Mouse (Mus musculus): ENCODE measurements around the gene Ror2. TPM values are rescaled to one million over a fixed set of nuclear protein-coding genes. Genes with fewer than 3 reads are reported as not detected.

The Ror2 gene
- polyA plus RNA-seq, 1 experiment from 2014 or later, result 18.2 TPM

DNA sequence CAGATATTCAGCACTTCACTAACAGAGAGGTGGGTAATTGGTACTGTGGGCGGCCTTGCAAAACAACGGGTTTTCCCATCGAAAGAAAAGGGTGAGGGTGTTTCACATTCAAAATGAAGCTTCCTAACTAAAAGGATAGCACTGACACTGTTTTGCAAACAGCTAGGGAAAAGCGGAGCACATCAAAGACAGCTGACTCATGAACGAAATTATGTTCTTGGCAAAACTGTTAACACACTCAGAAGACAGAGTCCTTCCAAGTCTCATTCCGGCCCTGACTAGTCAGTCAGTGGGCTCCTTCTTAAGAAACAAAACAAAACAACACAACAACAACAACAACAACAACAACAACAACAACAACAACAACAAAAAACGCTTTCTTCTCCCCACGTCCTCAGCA is 10.1 kb downstream of the Ror2 start:
- Histone ChIP-seq H3K27ac (ENCODE audit: low read depth) (no peak overlapping the region), H3K4me3 (ENCODE audit: low read depth, low read length) (no peak overlapping the region), H3K4me2 (no peak overlapping the region; the same call in 1 of the 2 replicates), H3K36me3 (ENCODE audit: insufficient read depth) (no peaks in the 10 kb centered on the region), H3K9ac (no peak overlapping the region), H3K9me3 (ENCODE audit: low read depth, low read length) (no peaks in the 10 kb centered on the region), H3K27me3 (ENCODE audit: insufficient read depth, low read length) (no peaks in the 10 kb centered on the region), H3K4me1 (ENCODE audit: insufficient read depth) (peaks cover 39% of the 10 kb centered on the region)
- DNase-seq (peak; percentile 70), ATAC-seq (ENCODE audit: insufficient read depth) (no peak)
- WGBS, result 33% methylated on average over 8 of the region's 8 CpGs
- no peak for TF ChIP-seq CTCF (IDR thresholded peaks at IDR 0.05; ENCODE audit: low read depth)

DNA sequence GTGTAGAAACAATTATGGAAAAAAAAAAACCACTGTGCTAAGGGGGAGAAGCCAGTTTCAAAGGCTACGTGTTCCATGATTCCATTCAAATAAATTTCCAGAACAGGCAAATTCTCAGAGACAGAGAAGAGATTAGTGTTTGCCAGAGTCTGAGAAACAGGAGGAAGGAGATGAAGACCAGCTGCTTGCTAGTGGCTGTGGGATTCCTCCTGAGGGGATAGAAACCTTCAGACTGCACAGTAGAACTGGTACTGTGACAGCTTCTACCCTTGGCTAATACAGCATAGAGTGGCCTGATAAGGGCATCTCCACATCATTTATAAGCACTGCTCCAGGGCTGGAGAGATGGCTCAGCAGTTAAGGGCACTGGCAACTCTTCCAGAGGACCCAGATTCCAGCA is 11.2 kb downstream of the Ror2 start:
- H3K9ac ChIP-seq, result no peak overlapping the region
- peaks cover 38% of the 10 kb centered on the region for H3K4me1 ChIP-seq (ENCODE audit: insufficient read depth)
- DNase-seq (peak; percentile 83), ATAC-seq (ENCODE audit: insufficient read depth) (peak; percentile 76; the same call in 1 of the 2 replicates)
- no peaks in the 10 kb centered on the region for H3K9me3 ChIP-seq (ENCODE audit: low read depth, low read length)
- peak overlapping the region; percentile 63; the same call in 1 of the 2 replicates for H3K27ac ChIP-seq (ENCODE audit: low read depth)
- H3K27me3 ChIP-seq (ENCODE audit: insufficient read depth, low read length), result no peaks in the 10 kb centered on the region
- no peak overlapping the region for H3K4me3 ChIP-seq (ENCODE audit: low read depth, low read length)
- H3K36me3 ChIP-seq (ENCODE audit: insufficient read depth), result no peaks in the 10 kb centered on the region
- peak overlapping the region; percentile 4; the same call in 1 of the 2 replicates for H3K4me2 ChIP-seq
- 38% methylated on average over 1 of the region's 1 CpGs for WGBS
- TF ChIP-seq CTCF (IDR thresholded peaks at IDR 0.05; ENCODE audit: low read depth), result no peak

DNA sequence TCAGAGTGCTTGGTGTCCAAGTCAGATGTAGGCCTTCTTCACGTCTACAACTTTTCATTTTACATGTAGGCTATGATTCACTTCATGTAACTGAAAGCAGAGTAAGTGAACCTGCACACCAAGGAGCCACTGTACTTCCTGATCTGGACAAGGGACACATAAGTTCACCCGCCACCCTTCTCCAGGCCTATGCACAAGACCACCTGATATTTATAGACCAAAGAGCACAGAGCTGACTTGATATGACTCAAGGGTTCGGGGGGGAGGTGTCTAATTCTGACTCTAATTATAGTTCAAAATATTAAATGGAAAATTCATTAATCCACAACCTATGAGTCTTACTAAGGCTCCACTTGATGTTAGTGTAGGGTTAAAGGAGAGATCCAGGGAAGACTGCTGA is 14.3 kb downstream of the Ror2 start:
- no peak overlapping the region for H3K27ac ChIP-seq (ENCODE audit: low read depth)
- H3K4me2 ChIP-seq, result no peak overlapping the region
- H3K9ac ChIP-seq, result no peak overlapping the region
- no peaks in the 10 kb centered on the region for H3K36me3 ChIP-seq (ENCODE audit: insufficient read depth)
- no peak overlapping the region for H3K4me3 ChIP-seq (ENCODE audit: low read depth, low read length)
- no peak for DNase-seq
- 91% methylated on average over 3 of the region's 3 CpGs for WGBS
- ATAC-seq (ENCODE audit: insufficient read depth), result no peak
- no peaks in the 10 kb centered on the region for H3K27me3 ChIP-seq (ENCODE audit: insufficient read depth, low read length)
- TF ChIP-seq CTCF (IDR thresholded peaks at IDR 0.05; ENCODE audit: low read depth), result no peak
- H3K4me1 ChIP-seq (ENCODE audit: insufficient read depth), result peaks cover 31% of the 10 kb centered on the region
- H3K9me3 ChIP-seq (ENCODE audit: low read depth, low read length), result no peaks in the 10 kb centered on the region

DNA sequence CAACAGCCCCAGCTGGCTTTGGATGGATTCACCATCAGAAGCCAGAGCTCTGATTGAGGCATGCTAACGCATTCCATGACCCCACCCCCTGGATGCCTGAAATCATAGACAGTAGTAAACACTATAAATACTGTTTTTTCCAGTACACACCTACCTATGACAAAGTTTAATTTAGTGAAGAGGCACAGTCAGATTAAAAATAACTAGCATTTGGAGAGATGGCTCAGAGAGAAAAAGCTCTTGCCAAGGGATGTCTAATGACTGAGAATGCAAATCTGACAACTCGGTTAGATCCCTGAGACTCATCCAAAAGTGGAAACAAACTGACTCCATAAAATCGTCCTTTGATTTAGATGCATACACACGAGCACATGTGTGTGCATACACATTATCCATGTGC is 15.4 kb downstream of the Ror2 start:
- Histone ChIP-seq H3K4me2 (no peak overlapping the region), H3K9me3 (ENCODE audit: low read depth, low read length) (no peaks in the 10 kb centered on the region), H3K36me3 (ENCODE audit: insufficient read depth) (no peaks in the 10 kb centered on the region), H3K9ac (no peak overlapping the region), H3K4me3 (ENCODE audit: low read depth, low read length) (no peak overlapping the region), H3K27me3 (ENCODE audit: insufficient read depth, low read length) (no peaks in the 10 kb centered on the region), H3K4me1 (ENCODE audit: insufficient read depth) (peaks cover 27% of the 10 kb centered on the region), H3K27ac (ENCODE audit: low read depth) (no peak overlapping the region)
- DNase-seq (no peak), ATAC-seq (ENCODE audit: insufficient read depth) (no peak)
- WGBS, result 72% methylated on average over 4 of the region's 4 CpGs
- TF ChIP-seq CTCF (IDR thresholded peaks at IDR 0.05; ENCODE audit: low read depth), result no peak

DNA sequence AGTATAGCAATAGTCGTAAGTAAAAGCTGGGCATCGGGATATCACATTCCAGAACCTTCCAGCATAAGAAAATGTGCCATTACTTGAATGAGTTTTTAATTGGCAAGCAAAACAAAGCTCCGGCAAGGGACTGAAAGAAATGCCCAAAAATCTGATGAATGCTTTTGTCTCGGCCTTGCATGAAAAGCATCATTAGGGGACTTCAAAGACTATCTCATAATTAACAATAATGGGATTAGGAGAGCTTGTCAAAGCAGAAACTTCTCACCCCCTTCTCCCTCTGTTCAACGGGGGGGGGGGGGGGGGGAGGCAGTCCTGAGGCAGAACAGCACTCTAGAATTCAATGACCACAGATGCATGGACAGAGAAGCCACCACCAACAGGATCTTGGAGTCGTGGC is 17.4 kb downstream of the Ror2 start:
- H3K9ac ChIP-seq, result no peak overlapping the region
- H3K27ac ChIP-seq (ENCODE audit: low read depth), result no peak overlapping the region
- H3K4me3 ChIP-seq (ENCODE audit: low read depth, low read length), result no peak overlapping the region
- no peaks in the 10 kb centered on the region for H3K36me3 ChIP-seq (ENCODE audit: insufficient read depth)
- H3K4me1 ChIP-seq (ENCODE audit: insufficient read depth), result peaks cover 20% of the 10 kb centered on the region
- H3K4me2 ChIP-seq, result no peak overlapping the region
- no peak for ATAC-seq (ENCODE audit: insufficient read depth)
- no peaks in the 10 kb centered on the region for H3K27me3 ChIP-seq (ENCODE audit: insufficient read depth, low read length)
- H3K9me3 ChIP-seq (ENCODE audit: low read depth, low read length), result no peaks in the 10 kb centered on the region
- DNase-seq, result no peak
- 69% methylated on average over 6 of the region's 6 CpGs for whole genome bisulfite sequencing
- no peak for TF ChIP-seq CTCF (IDR thresholded peaks at IDR 0.05; ENCODE audit: low read depth)

DNA sequence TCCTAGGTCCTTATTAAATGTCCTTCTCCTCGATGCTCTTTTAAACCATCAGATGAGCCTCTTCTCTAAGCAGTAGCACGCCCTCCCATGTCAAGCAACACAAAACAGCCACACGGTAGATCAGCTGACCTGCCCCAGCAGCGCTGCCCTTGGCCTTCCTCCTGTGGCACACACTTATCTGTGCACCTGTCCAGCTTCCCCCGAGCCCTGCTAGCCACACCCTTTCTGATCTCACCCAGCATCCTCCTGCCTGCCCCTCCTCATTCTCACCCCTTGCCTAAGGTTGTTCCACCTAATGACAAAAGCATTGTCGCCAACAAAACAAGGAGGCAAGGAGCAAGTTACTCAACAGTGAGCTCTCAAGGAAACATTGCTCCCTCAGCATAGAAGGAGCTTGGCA is 18.1 kb downstream of the Ror2 start:
- no peaks in the 10 kb centered on the region for H3K27me3 ChIP-seq (ENCODE audit: insufficient read depth, low read length)
- no peak overlapping the region for H3K27ac ChIP-seq (ENCODE audit: low read depth)
- H3K4me2 ChIP-seq, result no peak overlapping the region
- peaks cover 26% of the 10 kb centered on the region for H3K4me1 ChIP-seq (ENCODE audit: insufficient read depth)
- TF ChIP-seq CTCF (IDR thresholded peaks at IDR 0.05; ENCODE audit: low read depth), result no peak
- H3K9ac ChIP-seq, result no peak overlapping the region
- DNase-seq (no peak), ATAC-seq (ENCODE audit: insufficient read depth) (no peak)
- H3K9me3 ChIP-seq (ENCODE audit: low read depth, low read length), result no peaks in the 10 kb centered on the region
- WGBS, result 57% methylated on average over 6 of the region's 6 CpGs
- H3K4me3 ChIP-seq (ENCODE audit: low read depth, low read length), result no peak overlapping the region
- H3K36me3 ChIP-seq (ENCODE audit: insufficient read depth), result no peaks in the 10 kb centered on the region

DNA sequence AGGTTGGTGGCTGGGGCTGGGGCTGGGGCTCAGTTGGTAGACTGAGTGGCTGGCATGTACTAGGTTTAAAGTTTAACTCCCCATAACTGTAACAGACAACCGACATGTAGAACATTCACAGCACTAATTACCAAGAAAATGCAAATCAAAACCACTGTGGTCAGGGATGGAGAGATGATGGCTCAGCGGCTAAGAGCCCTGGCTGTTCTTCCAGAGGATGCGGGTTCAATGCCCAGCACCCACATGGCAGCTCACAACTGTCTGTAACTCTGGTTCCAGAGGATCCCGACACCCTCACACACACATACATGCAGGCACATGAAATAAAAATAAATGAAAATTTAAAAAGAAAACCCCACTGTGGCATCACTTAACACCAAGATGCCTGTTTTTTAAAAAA is 18.8 kb downstream of the Ror2 start:
- 84% methylated on average over 4 of the region's 4 CpGs for WGBS
- ATAC-seq (ENCODE audit: insufficient read depth), result no peak
- peaks cover 33% of the 10 kb centered on the region for H3K4me1 ChIP-seq (ENCODE audit: insufficient read depth)
- no peak overlapping the region; the same call in 1 of the 2 replicates for H3K27ac ChIP-seq (ENCODE audit: low read depth)
- no peak overlapping the region for H3K9ac ChIP-seq
- no peak overlapping the region for H3K4me2 ChIP-seq
- no peaks in the 10 kb centered on the region for H3K9me3 ChIP-seq (ENCODE audit: low read depth, low read length)
- no peak for DNase-seq
- no peaks in the 10 kb centered on the region for H3K36me3 ChIP-seq (ENCODE audit: insufficient read depth)
- no peak overlapping the region for H3K4me3 ChIP-seq (ENCODE audit: low read depth, low read length)
- H3K27me3 ChIP-seq (ENCODE audit: insufficient read depth, low read length), result no peaks in the 10 kb centered on the region
- no peak for TF ChIP-seq CTCF (IDR thresholded peaks at IDR 0.05; ENCODE audit: low read depth)

DNA sequence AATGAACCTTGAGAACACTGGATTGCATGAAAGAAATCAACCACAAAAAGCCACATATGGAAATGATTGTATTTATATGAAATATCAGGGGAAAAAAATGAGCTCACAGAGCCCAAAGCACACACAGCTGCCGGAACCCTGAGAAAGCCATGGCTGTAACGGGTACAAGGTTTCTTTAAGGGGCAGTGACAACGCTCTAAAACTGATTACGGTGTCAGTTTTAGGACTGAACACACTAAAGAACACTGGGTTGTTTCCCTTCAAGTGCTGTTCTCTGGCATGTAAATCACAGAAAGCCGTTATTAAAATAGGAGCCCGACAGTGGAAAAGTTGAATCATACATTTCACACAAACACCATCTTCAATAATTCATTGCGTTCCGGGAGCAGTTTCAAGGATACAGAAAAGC is 19.4 kb downstream of the Ror2 start:
- WGBS, result 44% methylated on average over 8 of the region's 8 CpGs
- Histone ChIP-seq H3K9me3 (ENCODE audit: low read depth, low read length) (no peaks in the 10 kb centered on the region), H3K9ac (no peak overlapping the region), H3K4me3 (ENCODE audit: low read depth, low read length) (no peak overlapping the region), H3K36me3 (ENCODE audit: insufficient read depth) (no peaks in the 10 kb centered on the region), H3K4me2 (0 out of 2 replicates have a peak overlapping the region, but pooled peaks have one; percentile 22), H3K27ac (ENCODE audit: low read depth) (peak overlapping the region; percentile 40; the same call in 1 of the 2 replicates), H3K27me3 (ENCODE audit: insufficient read depth, low read length) (no peaks in the 10 kb centered on the region), H3K4me1 (ENCODE audit: insufficient read depth) (peaks cover 36% of the 10 kb centered on the region)
- no peak for TF ChIP-seq CTCF (IDR thresholded peaks at IDR 0.05; ENCODE audit: low read depth)
- DNase-seq (peak; percentile 65), ATAC-seq (ENCODE audit: insufficient read depth) (no peak)
